Comparison of ENCODE assay signal across 24 mouse cellular contexts in genomic region chr12:85700191-85700841, GRCm38 (mm10). TPM values are rescaled to one million over a fixed set of nuclear protein-coding genes. Genes with fewer than 3 reads are reported as not detected.
DNase-seq lines count a peak whose midpoint lies in the region; ATAC-seq and TF ChIP-seq lines count a peak whose summit lies in the region.
"Had no signal": no experiment of that assay in that cellular context is flagged by ENCODE, and none has a peak within 500 bp of the region (broad histone marks: within the 10 kb centered on the region; RNA-seq: fewer than 3 reads in every experiment).

No protein-coding gene starts in this region.

- WGBS in forebrain, postnatal 0 days: 49% methylated on average over 6 of the region's 6 CpGs
- WGBS in forebrain, embryonic 16.5 days: 56% methylated on average over 6 of the region's 6 CpGs

- H3K4me1 ChIP-seq in forebrain, postnatal 0 days (ENCODE audit: insufficient read depth): no peaks in the 10 kb centered on the region
- peaks cover 4% of the 10 kb centered on the region; the same call in 1 of the 2 replicates for H3K4me1 ChIP-seq in forebrain, embryonic 16.5 days (replicated peaks; ENCODE audit: control insufficient read depth, insufficient read depth, low read length)

- H3K4me2 ChIP-seq in forebrain, postnatal 0 days (ENCODE audit: low read depth): no peak overlapping the region
- no peak overlapping the region for H3K4me2 ChIP-seq in forebrain, embryonic 16.5 days (ENCODE audit: low read length)
- H3K4me2 ChIP-seq: embryonic facial prominence, embryonic 12.5 days; forebrain, embryonic 12.5 days; heart, embryonic 13.5 days; kidney, embryonic 15.5 days had no signal

- TF ChIP-seq CTCF in forebrain, postnatal 0 days (IDR thresholded peaks at IDR 0.05; ENCODE audit: low read depth): no peak

- no peak overlapping the region for H3K4me3 ChIP-seq in forebrain, postnatal 0 days (ENCODE audit: low read depth, low read length)
- H3K4me3 ChIP-seq in forebrain, embryonic 16.5 days (replicated peaks; ENCODE audit: low read length): no peak overlapping the region
- H3K4me3 ChIP-seq: embryonic facial prominence, embryonic 12.5 days; erythroblast, embryonic 14.5 days; forebrain, embryonic 12.5 days; heart, embryonic 13.5 days; kidney, embryonic 15.5 days; midbrain, embryonic 10.5 days had no signal

- H3K9me3 ChIP-seq in forebrain, postnatal 0 days (ENCODE audit: low read length): no peaks in the 10 kb centered on the region
- no peaks in the 10 kb centered on the region for H3K9me3 ChIP-seq in forebrain, embryonic 16.5 days (ENCODE audit: control insufficient read depth, low read length)
- H3K9me3 ChIP-seq: embryonic facial prominence, embryonic 12.5 days; forebrain, embryonic 12.5 days; G1E; heart, embryonic 13.5 days; kidney, embryonic 15.5 days; midbrain, embryonic 10.5 days had no signal

- no peak overlapping the region for H3K9ac ChIP-seq in forebrain, postnatal 0 days
- H3K9ac ChIP-seq in forebrain, embryonic 16.5 days (replicated peaks; ENCODE audit: low read depth, low read length): no peak overlapping the region
- H3K9ac ChIP-seq: embryonic facial prominence, embryonic 12.5 days; forebrain, embryonic 12.5 days; heart, embryonic 13.5 days; kidney, embryonic 15.5 days had no signal

- no peak overlapping the region for H3K27ac ChIP-seq in forebrain, postnatal 0 days (ENCODE audit: low read depth, low read length)
- H3K27ac ChIP-seq in forebrain, embryonic 16.5 days (ENCODE audit: low read length): no peak overlapping the region
- H3K27ac ChIP-seq: embryonic facial prominence, embryonic 12.5 days; forebrain, embryonic 12.5 days; heart, embryonic 13.5 days; kidney, embryonic 15.5 days; midbrain, embryonic 10.5 days had no signal

- DNase-seq in forebrain, postnatal 0 days: peak; percentile 29
- peak; percentile 68 for DNase-seq in left cerebral cortex, postnatal 4 days
- no peak for DNase-seq in left cerebral cortex, postnatal 10 days (ENCODE audit: extremely low spot score in 1 of 2, low spot score in 2 of 2)
- DNase-seq in retina, postnatal 1 day: peak; percentile 10
- no peak for DNase-seq in retina, embryonic 14.5 days (ENCODE audit: low spot score)
- DNase-seq in telencephalon, adult 2 months (ENCODE audit: low read depth, low spot score): peak; percentile 2
- no peak for DNase-seq in layer of hippocampus, adult 8-10 months (ENCODE audit: low spot score in 2 of 2)
- DNase-seq: adrenal gland, adult 8-10 months; cerebellum, adult 9-11 months; gastrocnemius, postnatal 10 days; heart, postnatal 14 days; kidney, postnatal 36 days; right cerebral cortex, postnatal 25 days; spleen, adult 18-20 months had no signal

- H3K36me3 ChIP-seq in forebrain, postnatal 0 days (ENCODE audit: insufficient read depth): no peaks in the 10 kb centered on the region
- H3K36me3 ChIP-seq in forebrain, embryonic 16.5 days (ENCODE audit: control insufficient read depth, insufficient read depth): no peaks in the 10 kb centered on the region
- H3K36me3 ChIP-seq: embryonic facial prominence, embryonic 12.5 days; forebrain, embryonic 12.5 days; G1E; heart, embryonic 13.5 days; kidney, embryonic 15.5 days; midbrain, embryonic 10.5 days had no signal

- intact Hi-C loops in left cerebral cortex, postnatal 4 days (cut with DNase I): no loop called here
- intact Hi-C loops in left cerebral cortex, postnatal 10 days (cut with DNase I): no loop called here

- 0 out of 2 replicates have a peak, but pooled peaks cover 5% of the 10 kb centered on the region for H3K27me3 ChIP-seq in forebrain, postnatal 0 days (ENCODE audit: insufficient read depth, low read length)
- H3K27me3 ChIP-seq in forebrain, embryonic 16.5 days (replicated peaks; ENCODE audit: control insufficient read depth, insufficient read depth, low read length): no peaks in the 10 kb centered on the region; the same call in 1 of the 2 replicates
- H3K27me3 ChIP-seq: embryonic facial prominence, embryonic 12.5 days; heart, embryonic 13.5 days; kidney, embryonic 15.5 days had no signal

- peak; percentile 14; the same call in 1 of the 2 replicates for ATAC-seq in forebrain, postnatal 0 days
- ATAC-seq in forebrain, embryonic 16.5 days: no peak
- ATAC-seq: intestine, postnatal 0 days had no signal

RNA-seq across cellular contexts. Expression of gene Batf, which starts 13.8 kb away (rescaled TPM):
- total RNA-seq in forebrain, postnatal 0 days (2014; rRNA removed): 0.77 TPM in 1 of 2 replicates, not detected in the other
- polyA plus RNA-seq in forebrain, postnatal 0 days (2015; fragmentation: Nextera tagmentation; extraction: Ambion mirVana): 0.65 and 1.3 TPM in 2 replicates
- polyA plus RNA-seq in forebrain, embryonic 16.5 days (2015; fragmentation: Nextera tagmentation; extraction: Ambion mirVana): 0.75 and 1.2 TPM in 2 replicates
- under 1 TPM in 1 of 2 experiments, not detected in 1; 0.50 TPM for total RNA-seq in left cerebral cortex, postnatal 4 days (2021)
- under 1 TPM; 0.36 to 0.51 TPM for total RNA-seq in left cerebral cortex, postnatal 10 days (2021)
- 1 to 10 TPM in 1 of 4 experiments, under 1 TPM in 1, not detected in 2; 0.94 to 1.2 TPM for total RNA-seq in layer of hippocampus, adult 8-10 months (2022)
- total RNA-seq: G1E had no signal
- polyA plus RNA-seq: G1E had no signal

RNA-seq across cellular contexts. Expression of gene Flvcr2, which starts 46.0 kb away (rescaled TPM):
- total RNA-seq in forebrain, postnatal 0 days (2014; rRNA removed): 5.5 and 6.9 TPM in 2 replicates
- 3.4 and 4.0 TPM in 2 replicates for polyA plus RNA-seq in forebrain, postnatal 0 days (2015; fragmentation: Nextera tagmentation; extraction: Ambion mirVana)
- polyA plus RNA-seq in forebrain, embryonic 16.5 days (2015; fragmentation: Nextera tagmentation; extraction: Ambion mirVana): 4.2 and 4.9 TPM in 2 replicates
- 1 to 10 TPM; 3.8 to 4.9 TPM for total RNA-seq in left cerebral cortex, postnatal 4 days (2021)
- 1 to 10 TPM; 2.5 to 3.5 TPM for total RNA-seq in left cerebral cortex, postnatal 10 days (2021)
- 1 to 10 TPM; 1.5 to 2.7 (median 2.2) TPM for total RNA-seq in layer of hippocampus, adult 8-10 months (2022)
- total RNA-seq: granulocyte monocyte progenitor cell, adult 5-6 weeks had no signal
- polyA plus RNA-seq: erythroblast, embryonic 14.5 days; G1E had no signal

Comparison
In these comparisons a context has a peak if more than half of its experiments do, and no peak if none do; other contexts are left out.
1. DNase-seq: peak in forebrain, postnatal 0 days (single experiment), left cerebral cortex, postnatal 4 days (single experiment), retina, postnatal 1 day (single experiment) and telencephalon, adult 2 months (single experiment); none in left cerebral cortex, postnatal 10 days (0 of 2), retina, embryonic 14.5 days (single experiment) and layer of hippocampus, adult 8-10 months (0 of 2).